ENCODE assay signal across 8 mouse cellular contexts in genomic region chr3:64949307-64949706, GRCm38 (mm10).
DNase-seq lines count a peak whose midpoint lies in the region; ATAC-seq and TF ChIP-seq lines count a peak whose summit lies in the region.

No protein-coding gene starts in this region.

- H3K4me1 ChIP-seq in kidney, postnatal 0 days (replicated peaks; ENCODE audit: insufficient read depth, low read length): no peaks in the 10 kb centered on the region
- H3K4me1 ChIP-seq in kidney, adult 2 months (ENCODE audit: control insufficient read depth, insufficient read depth, low read length): no peaks in the 10 kb centered on the region
- H3K4me1 ChIP-seq in cerebellum, adult 2 months (ENCODE audit: control insufficient read depth, insufficient read depth, low read length): no peaks in the 10 kb centered on the region
- peaks cover 6% of the 10 kb centered on the region for H3K4me1 ChIP-seq in forebrain, embryonic 10.5 days
- peaks cover 7% of the 10 kb centered on the region for H3K4me1 ChIP-seq in midbrain, embryonic 10.5 days

- peak overlapping the region; percentile 41 for H3K4me2 ChIP-seq in kidney, postnatal 0 days (ENCODE audit: low read length)

- WGBS in kidney, postnatal 0 days: 7% methylated on average over 16 of the region's 16 CpGs
- WGBS in kidney, adult 2 months: 5% methylated on average over 16 of the region's 16 CpGs
- under 1% methylated on average over 16 of the region's 16 CpGs for WGBS in cerebellum, adult 2 months
- WGBS in forebrain, embryonic 10.5 days: 8% methylated on average over 16 of the region's 16 CpGs
- 10% methylated on average over 16 of the region's 16 CpGs for WGBS in midbrain, embryonic 10.5 days

- no peaks in the 10 kb centered on the region for H3K36me3 ChIP-seq in kidney, postnatal 0 days (ENCODE audit: insufficient read depth, low read length)
- no peaks in the 10 kb centered on the region for H3K36me3 ChIP-seq in kidney, adult 2 months (ENCODE audit: control insufficient read depth, insufficient read depth, low read length)
- no peaks in the 10 kb centered on the region for H3K36me3 ChIP-seq in forebrain, embryonic 10.5 days (replicated peaks)
- H3K36me3 ChIP-seq in midbrain, embryonic 10.5 days: no peaks in the 10 kb centered on the region

- no peak for DNase-seq in kidney, postnatal 0 days (ENCODE audit: low spot score)
- DNase-seq in kidney, adult 2 months: no peak
- DNase-seq in cerebellum, adult 2 months: peak; percentile 21 to 23
- no peak for DNase-seq in forebrain, embryonic 10.5 days (ENCODE audit: extremely low spot score, low spot score)
- peak; percentile 17 for DNase-seq in midbrain, embryonic 10.5 days (ENCODE audit: low spot score)
- no peak for DNase-seq in ovary, postnatal 14 days (ENCODE audit: low spot score)
- DNase-seq in urinary bladder, postnatal 14 days (ENCODE audit: low spot score): no peak
- DNase-seq in kidney, adult 9 months: no peak

- no peak overlapping the region for H3K27ac ChIP-seq in kidney, postnatal 0 days
- no peak overlapping the region for H3K27ac ChIP-seq in kidney, adult 2 months (ENCODE audit: insufficient read depth, low read depth, low read length)
- H3K27ac ChIP-seq in cerebellum, adult 2 months (ENCODE audit: insufficient read depth, low read length): no peak overlapping the region
- no peak overlapping the region for H3K27ac ChIP-seq in forebrain, embryonic 10.5 days
- H3K27ac ChIP-seq in midbrain, embryonic 10.5 days (replicated peaks): no peak overlapping the region

- H3K9ac ChIP-seq in kidney, postnatal 0 days (ENCODE audit: low read depth, low read length): no peak overlapping the region

- H3K9me3 ChIP-seq in kidney, postnatal 0 days (replicated peaks; ENCODE audit: low read length): no peaks in the 10 kb centered on the region
- H3K9me3 ChIP-seq in forebrain, embryonic 10.5 days: no peaks in the 10 kb centered on the region
- no peaks in the 10 kb centered on the region for H3K9me3 ChIP-seq in midbrain, embryonic 10.5 days (replicated peaks)

- ATAC-seq in kidney, postnatal 0 days (replicated peaks; ENCODE audit: low FRiP score, low read depth): no peak; the same call in 1 of the 2 replicates

- no peaks in the 10 kb centered on the region for H3K27me3 ChIP-seq in kidney, postnatal 0 days (ENCODE audit: insufficient read depth, low read length)
- H3K27me3 ChIP-seq in kidney, adult 2 months (replicated peaks; ENCODE audit: control insufficient read depth, insufficient read depth, low read length): no peaks in the 10 kb centered on the region
- H3K27me3 ChIP-seq in cerebellum, adult 2 months (ENCODE audit: control insufficient read depth, insufficient read depth, low read length): no peaks in the 10 kb centered on the region
- peaks cover 12% of the 10 kb centered on the region for H3K27me3 ChIP-seq in forebrain, embryonic 10.5 days (ENCODE audit: poor library complexity, severe bottlenecking)
- H3K27me3 ChIP-seq in midbrain, embryonic 10.5 days (ENCODE audit: low read depth, poor library complexity, severe bottlenecking): peaks cover 11% of the 10 kb centered on the region

- no peak overlapping the region for H3K4me3 ChIP-seq in kidney, postnatal 0 days (replicated peaks; ENCODE audit: low read depth, low read length)
- no peak overlapping the region; the same call in 1 of the 2 replicates for H3K4me3 ChIP-seq in kidney, adult 2 months (ENCODE audit: insufficient read depth, low read depth, low read length)
- H3K4me3 ChIP-seq in cerebellum, adult 2 months (replicated peaks; ENCODE audit: insufficient read depth, low read depth, low read length): peak overlapping the region; percentile 9
- H3K4me3 ChIP-seq in forebrain, embryonic 10.5 days: peak overlapping the region; percentile 42
- peak overlapping the region; percentile 46 for H3K4me3 ChIP-seq in midbrain, embryonic 10.5 days

- TF ChIP-seq POLR2A in kidney, adult 2 months (IDR thresholded peaks at IDR 0.05; ENCODE audit: low read depth, low read length): no peak
- TF ChIP-seq POLR2A in cerebellum, adult 2 months (IDR thresholded peaks at IDR 0.05; ENCODE audit: borderline replicate concordance, insufficient read depth, low read length): no peak

- TF ChIP-seq CTCF in kidney, postnatal 0 days (IDR thresholded peaks at IDR 0.05; ENCODE audit: low read depth): no peak
- no peak for TF ChIP-seq CTCF in kidney, adult 2 months (conservative IDR thresholded peaks at IDR 0.05; ENCODE audit: insufficient read depth, insufficient read length, low read depth, low read length)
- no peak for TF ChIP-seq CTCF in cerebellum, adult 2 months (IDR thresholded peaks at IDR 0.05; ENCODE audit: borderline replicate concordance, insufficient read depth, low read depth, low read length)

Comparison
In these comparisons a context has a peak if more than half of its experiments do, and no peak if none do; other contexts are left out.
1. DNase-seq: peak in cerebellum, adult 2 months (2 of 2) and midbrain, embryonic 10.5 days (single experiment); none in kidney, postnatal 0 days (single experiment), kidney, adult 2 months (single experiment), forebrain, embryonic 10.5 days (single experiment), ovary, postnatal 14 days (single experiment), urinary bladder, postnatal 14 days (single experiment) and kidney, adult 9 months (single experiment).
2. H3K4me3 ChIP-seq: peak in cerebellum, adult 2 months (single experiment), forebrain, embryonic 10.5 days (single experiment) and midbrain, embryonic 10.5 days (single experiment); none in kidney, postnatal 0 days (single experiment) and kidney, adult 2 months (single experiment).